Mouse (Mus musculus): ENCODE measurements around the gene Rab3a. TPM values are rescaled to one million over a fixed set of nuclear protein-coding genes. Genes with fewer than 3 reads are reported as not detected.

The Rab3a gene
- polyA plus RNA-seq, 1 experiment from 2014 or later = 21.0 TPM

DNA sequence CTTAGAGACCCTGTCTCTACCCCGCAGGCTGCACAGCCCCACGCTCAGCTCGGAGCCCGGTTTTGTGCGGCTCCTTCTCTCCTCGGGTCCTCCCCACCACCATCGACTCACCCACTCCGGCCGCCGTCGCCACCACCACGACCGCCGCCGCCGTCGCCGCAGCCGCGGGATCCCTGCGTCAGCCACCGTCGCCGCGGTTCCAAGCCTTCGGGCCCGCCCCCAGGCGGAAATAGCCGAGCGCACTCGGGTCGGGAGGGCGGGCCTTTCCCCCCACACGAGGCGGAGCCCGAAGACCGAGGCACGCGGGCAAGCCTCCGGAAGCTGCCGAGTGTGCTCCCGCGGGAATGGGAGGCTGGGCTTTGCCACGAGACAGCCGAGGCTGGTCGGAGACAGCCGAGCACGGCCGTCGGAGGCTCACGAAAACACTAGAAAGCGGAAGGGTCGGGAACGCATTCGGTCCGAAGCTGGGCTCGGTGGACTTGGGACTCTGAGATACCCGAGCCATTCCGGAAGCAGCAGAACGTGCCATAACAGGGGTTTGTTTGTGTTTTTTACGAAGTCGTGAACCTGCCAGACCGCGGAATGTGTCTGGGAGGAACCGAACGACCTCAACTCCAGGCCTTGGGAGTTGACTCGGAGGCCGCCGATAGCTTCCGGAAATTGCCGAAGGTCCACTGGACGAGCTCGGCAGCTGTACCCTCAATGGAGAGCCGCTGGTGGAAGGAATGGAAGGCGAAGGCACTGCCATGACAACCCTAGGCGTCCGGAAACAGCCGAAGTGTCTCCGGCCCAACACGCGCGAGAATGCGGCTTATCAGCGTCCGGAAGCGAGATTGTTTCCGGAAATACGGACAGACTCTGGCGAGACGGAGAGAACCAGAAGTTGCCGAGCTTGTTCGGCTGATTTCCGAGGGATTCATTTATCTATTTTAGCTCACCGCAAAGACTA is 22.3 kb downstream of the Rab3a start, which contains the start of gene Pik3r2:
TSS of gene Pik3r2 (minus strand) at position 218 of the 949 bp plus-strand sequence.
- no peaks in the 10 kb centered on the region for H3K27me3 ChIP-seq
- WGBS = under 1% methylated on average over 94 of the region's 94 CpGs
- peak within 1 kb of the TSS; percentile 92 for H3K4me3 ChIP-seq
- peak within 1 kb of the TSS; percentile 96 for H3K4me2 ChIP-seq
- peaks cover 46% of the 10 kb centered on the region for H3K4me1 ChIP-seq (replicated peaks)
- H3K9me3 ChIP-seq (replicated peaks) = no peaks in the 10 kb centered on the region
- ATAC-seq (replicated peaks; ENCODE audit: insufficient number of reproducible peaks, insufficient read depth, low FRiP score, low read depth) = peak; percentile 91
- peaks cover 36% of the 10 kb centered on the region for H3K36me3 ChIP-seq
- peak within 1 kb of the TSS; percentile 98 for H3K27ac ChIP-seq
- H3K9ac ChIP-seq = peak within 1 kb of the TSS; percentile 100

DNA sequence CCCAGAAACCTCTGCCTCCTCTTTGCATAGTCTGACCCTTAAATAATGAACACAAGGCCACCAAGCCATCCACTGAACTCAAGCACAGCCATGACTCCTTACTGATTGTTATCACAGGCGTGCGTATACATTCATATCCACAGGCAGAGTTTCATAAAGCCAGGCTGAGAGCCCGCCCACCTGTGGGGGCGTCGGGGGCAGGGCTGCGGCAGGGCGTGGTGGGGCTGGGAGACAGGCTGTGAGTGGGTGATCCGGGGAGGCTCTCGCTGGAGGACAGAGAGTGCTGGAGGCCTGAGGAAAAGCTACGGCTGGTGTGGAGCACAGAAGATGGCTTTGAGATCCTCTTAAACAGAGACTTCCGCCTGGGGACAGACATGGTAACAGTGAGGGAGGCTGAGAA is 25.6 kb downstream of the Rab3a start:
- Histone ChIP-seq H3K9ac (no peak overlapping the region), H3K9me3 (replicated peaks) (no peaks in the 10 kb centered on the region), H3K4me1 (replicated peaks) (peaks cover 25% of the 10 kb centered on the region), H3K27ac (no peak overlapping the region), H3K4me3 (no peak overlapping the region), H3K27me3 (no peaks in the 10 kb centered on the region), H3K36me3 (peaks cover 35% of the 10 kb centered on the region), H3K4me2 (no peak overlapping the region)
- 76% methylated on average over 11 of the region's 11 CpGs for WGBS
- ATAC-seq (replicated peaks; ENCODE audit: insufficient number of reproducible peaks, insufficient read depth, low FRiP score, low read depth) = no peak

DNA sequence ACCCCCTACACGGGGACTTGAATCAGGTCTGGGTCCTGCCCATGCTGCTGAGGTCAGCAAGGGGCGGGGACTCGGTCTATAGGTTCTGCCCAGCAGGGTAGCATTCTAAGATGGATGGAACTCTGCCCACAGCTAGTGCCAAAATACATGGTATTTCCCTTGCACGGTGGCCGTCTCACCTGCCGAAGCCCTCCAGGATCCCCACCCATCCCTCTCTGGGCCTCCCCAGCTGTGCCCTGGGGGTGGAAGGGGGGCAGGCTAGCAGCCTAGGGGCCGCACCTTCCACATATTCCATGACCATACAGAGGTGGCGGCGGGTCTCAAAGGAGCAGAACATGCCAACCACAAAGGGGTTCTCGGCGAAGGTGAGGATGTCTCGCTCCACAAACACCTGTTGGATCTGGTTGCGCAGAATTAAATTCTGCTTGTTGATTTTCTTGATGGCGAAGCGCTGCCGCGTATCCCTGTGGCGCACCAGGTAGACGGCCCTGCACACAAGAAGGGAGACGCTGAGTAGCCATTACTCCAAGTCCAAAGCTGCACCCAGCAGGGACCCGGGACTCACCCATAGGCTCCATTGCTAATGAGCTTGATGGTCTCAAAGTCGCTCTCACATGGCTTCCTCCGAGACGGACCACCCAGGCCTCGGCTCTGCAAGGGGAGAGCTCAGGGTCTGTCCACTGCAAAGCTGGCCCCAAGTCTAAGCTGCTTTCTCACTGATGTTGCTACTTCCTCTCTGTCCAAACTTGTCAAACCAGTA is 32.0 kb downstream of the Rab3a start:
- H3K9ac ChIP-seq = no peak overlapping the region
- ATAC-seq (replicated peaks; ENCODE audit: insufficient number of reproducible peaks, insufficient read depth, low FRiP score, low read depth) = no peak
- no peak overlapping the region for H3K27ac ChIP-seq
- H3K4me3 ChIP-seq = no peak overlapping the region
- peaks cover 32% of the 10 kb centered on the region for H3K36me3 ChIP-seq
- no peaks in the 10 kb centered on the region for H3K9me3 ChIP-seq (replicated peaks)
- no peak overlapping the region for H3K4me2 ChIP-seq
- 88% methylated on average over 25 of the region's 25 CpGs for WGBS
- H3K27me3 ChIP-seq = no peaks in the 10 kb centered on the region
- peaks cover 23% of the 10 kb centered on the region for H3K4me1 ChIP-seq (replicated peaks)

DNA sequence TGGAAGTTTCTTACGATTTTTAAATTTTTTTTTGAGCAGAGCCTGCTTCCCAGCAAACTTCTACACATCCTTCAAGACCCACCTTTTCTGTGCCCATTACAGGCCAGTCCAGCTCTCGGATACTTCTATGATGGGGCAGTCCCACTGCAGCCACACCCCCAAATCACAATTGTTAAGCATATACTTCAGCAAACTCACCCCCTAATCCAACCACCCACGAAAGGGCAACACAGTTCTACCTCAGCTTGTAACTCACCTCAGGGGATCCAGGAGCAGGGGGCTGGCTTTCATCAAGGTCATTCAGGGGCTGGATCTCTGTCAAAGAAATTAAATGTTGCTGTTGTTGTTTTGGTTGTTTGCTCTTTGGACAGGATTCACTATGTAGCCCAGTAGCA is 32.6 kb downstream of the Rab3a start:
- no peak overlapping the region for H3K4me3 ChIP-seq
- peaks cover 31% of the 10 kb centered on the region for H3K36me3 ChIP-seq
- WGBS = 93% methylated on average over 3 of the region's 3 CpGs
- H3K27me3 ChIP-seq = no peaks in the 10 kb centered on the region
- H3K9ac ChIP-seq = no peak overlapping the region
- no peak overlapping the region for H3K4me2 ChIP-seq
- ATAC-seq (replicated peaks; ENCODE audit: insufficient number of reproducible peaks, insufficient read depth, low FRiP score, low read depth) = no peak
- peaks cover 28% of the 10 kb centered on the region for H3K4me1 ChIP-seq (replicated peaks)
- H3K9me3 ChIP-seq (replicated peaks) = no peaks in the 10 kb centered on the region
- no peak overlapping the region for H3K27ac ChIP-seq

DNA sequence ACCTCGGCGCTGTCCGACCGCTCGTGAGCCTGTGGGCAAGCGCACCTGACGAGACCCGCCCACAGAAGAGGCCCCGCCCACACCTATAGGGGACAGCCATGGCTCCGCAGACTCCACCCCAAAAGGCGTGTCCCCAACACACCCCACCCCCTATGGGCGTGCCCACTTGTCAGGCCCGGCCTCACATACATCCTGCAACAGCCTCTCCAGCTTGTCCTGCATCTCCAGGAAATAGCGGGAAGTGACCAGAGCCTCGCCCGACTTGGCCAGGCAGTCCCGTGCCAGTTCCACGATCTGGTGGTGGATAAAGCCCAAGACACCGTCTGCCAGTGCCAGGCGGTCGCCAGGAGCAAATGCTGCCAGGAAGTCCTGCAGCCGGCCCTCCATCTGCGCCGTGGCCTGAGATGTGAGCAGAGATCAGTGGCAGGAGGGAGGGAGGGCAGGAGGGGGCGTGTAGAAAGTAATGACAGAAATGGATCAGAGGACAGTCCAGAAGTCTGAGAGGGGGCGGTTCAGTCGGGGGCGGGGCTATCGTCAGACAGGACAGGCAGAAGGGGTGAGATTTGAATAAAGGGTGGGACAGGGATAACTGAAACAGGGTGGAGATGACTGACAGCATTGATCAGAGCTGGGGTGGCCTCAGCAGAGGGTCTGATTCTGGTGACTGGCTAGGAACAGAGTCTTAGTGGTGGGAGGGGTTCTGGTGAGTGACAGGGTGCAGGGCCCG is 33.6 kb downstream of the Rab3a start:
- Histone ChIP-seq H3K27me3 (no peaks in the 10 kb centered on the region), H3K4me2 (peak overlapping the region; percentile 3; the same call in 1 of the 2 replicates), H3K9me3 (replicated peaks) (no peaks in the 10 kb centered on the region), H3K9ac (no peak overlapping the region), H3K36me3 (peaks cover 28% of the 10 kb centered on the region), H3K27ac (no peak overlapping the region), H3K4me1 (replicated peaks) (peaks cover 35% of the 10 kb centered on the region), H3K4me3 (0 out of 2 replicates have a peak overlapping the region, but pooled peaks have one; percentile 5)
- ATAC-seq (replicated peaks; ENCODE audit: insufficient number of reproducible peaks, insufficient read depth, low FRiP score, low read depth) = no peak
- 24% methylated on average over 30 of the region's 30 CpGs for WGBS

DNA sequence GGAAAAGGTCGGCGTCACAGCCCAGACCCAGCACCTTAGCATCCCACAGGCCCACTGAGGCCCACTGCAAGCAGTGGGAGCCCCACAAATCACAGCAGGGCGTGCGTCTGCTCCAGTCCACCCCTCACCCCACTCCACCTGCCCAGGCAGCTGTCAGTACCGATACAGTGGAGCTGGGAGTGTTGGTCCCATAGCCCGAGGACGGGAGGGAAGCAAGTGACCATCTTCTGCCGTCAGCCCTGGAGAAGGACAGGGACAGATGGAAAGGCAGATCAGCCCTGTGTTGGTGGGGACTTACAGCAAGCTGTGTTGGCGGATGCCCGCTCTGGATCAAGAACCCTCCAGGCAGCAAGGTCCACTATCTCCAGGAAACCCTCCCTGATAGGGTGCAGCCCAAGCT is 34.6 kb downstream of the Rab3a start:
- WGBS = 75% methylated on average over 10 of the region's 10 CpGs
- H3K9me3 ChIP-seq (replicated peaks) = no peaks in the 10 kb centered on the region
- H3K27me3 ChIP-seq = peaks cover 5% of the 10 kb centered on the region; the same call in 1 of the 2 replicates
- H3K4me3 ChIP-seq = no peak overlapping the region
- H3K4me2 ChIP-seq = no peak overlapping the region
- H3K9ac ChIP-seq = no peak overlapping the region
- H3K4me1 ChIP-seq (replicated peaks) = peaks cover 35% of the 10 kb centered on the region
- no peak for ATAC-seq (replicated peaks; ENCODE audit: insufficient number of reproducible peaks, insufficient read depth, low FRiP score, low read depth)
- H3K27ac ChIP-seq = no peak overlapping the region
- peaks cover 22% of the 10 kb centered on the region for H3K36me3 ChIP-seq

DNA sequence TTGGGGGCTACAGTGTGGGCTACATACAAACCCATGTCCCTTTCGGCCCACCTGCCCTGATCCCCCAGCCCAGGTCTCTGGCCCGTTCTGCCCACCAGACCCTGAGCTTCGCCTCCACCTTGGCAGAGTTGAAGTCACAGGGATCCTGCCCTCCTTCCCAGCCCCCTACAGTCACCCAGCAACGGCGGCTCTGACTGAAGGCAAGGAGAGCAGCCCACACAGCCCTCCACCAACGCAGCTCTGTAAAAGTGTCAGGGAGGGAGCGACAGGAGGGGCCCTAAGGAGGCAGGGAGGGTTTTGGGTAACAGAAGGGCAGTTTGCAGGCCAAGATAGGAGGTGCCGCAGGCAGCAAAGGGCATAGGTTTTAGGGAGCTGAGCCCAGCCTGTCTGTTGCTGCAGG is 36.4 kb downstream of the Rab3a start:
- H3K27ac ChIP-seq = no peak overlapping the region
- H3K4me1 ChIP-seq (replicated peaks) = peaks cover 35% of the 10 kb centered on the region
- H3K36me3 ChIP-seq = peaks cover 15% of the 10 kb centered on the region
- ATAC-seq (replicated peaks; ENCODE audit: insufficient number of reproducible peaks, insufficient read depth, low FRiP score, low read depth) = no peak
- H3K4me2 ChIP-seq = peak overlapping the region; percentile 88
- 0 out of 2 replicates have a peak overlapping the region, but pooled peaks have one; percentile 6 for H3K9ac ChIP-seq
- no peaks in the 10 kb centered on the region for H3K9me3 ChIP-seq (replicated peaks)
- peaks cover 14% of the 10 kb centered on the region; the same call in 1 of the 2 replicates for H3K27me3 ChIP-seq
- WGBS = 63% methylated on average over 8 of the region's 8 CpGs
- peak overlapping the region; percentile 74; the same call in 1 of the 2 replicates for H3K4me3 ChIP-seq

DNA sequence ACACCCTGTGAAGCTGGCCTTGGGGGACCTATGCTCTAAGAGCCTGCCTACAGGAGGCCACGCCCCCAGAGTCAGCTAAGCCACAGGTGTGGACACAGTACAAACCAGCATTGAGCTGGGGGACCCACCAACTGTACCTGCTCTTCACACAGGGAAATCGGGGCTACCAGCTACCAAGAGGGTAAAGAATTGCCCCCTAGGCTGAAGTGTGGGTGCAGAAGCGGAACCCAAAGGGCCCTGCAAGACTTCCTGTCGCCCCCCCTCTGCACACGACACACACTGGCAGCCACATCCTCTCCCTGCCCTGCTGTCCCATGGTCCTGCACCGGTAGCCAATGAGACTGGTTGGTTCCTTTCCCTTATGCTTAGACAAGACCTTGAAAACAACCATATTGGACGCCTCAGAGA is 36.8 kb downstream of the Rab3a start:
- 68% methylated on average over 7 of the region's 7 CpGs for WGBS
- Histone ChIP-seq H3K4me1 (replicated peaks) (peaks cover 35% of the 10 kb centered on the region), H3K9ac (peak overlapping the region; percentile 85; the same call in 1 of the 2 replicates), H3K4me2 (peak overlapping the region; percentile 88), H3K9me3 (replicated peaks) (no peaks in the 10 kb centered on the region), H3K36me3 (peaks cover 11% of the 10 kb centered on the region), H3K27ac (no peak overlapping the region), H3K4me3 (peak overlapping the region; percentile 74), H3K27me3 (peaks cover 18% of the 10 kb centered on the region; the same call in 1 of the 2 replicates)
- no peak for ATAC-seq (replicated peaks; ENCODE audit: insufficient number of reproducible peaks, insufficient read depth, low FRiP score, low read depth)

DNA sequence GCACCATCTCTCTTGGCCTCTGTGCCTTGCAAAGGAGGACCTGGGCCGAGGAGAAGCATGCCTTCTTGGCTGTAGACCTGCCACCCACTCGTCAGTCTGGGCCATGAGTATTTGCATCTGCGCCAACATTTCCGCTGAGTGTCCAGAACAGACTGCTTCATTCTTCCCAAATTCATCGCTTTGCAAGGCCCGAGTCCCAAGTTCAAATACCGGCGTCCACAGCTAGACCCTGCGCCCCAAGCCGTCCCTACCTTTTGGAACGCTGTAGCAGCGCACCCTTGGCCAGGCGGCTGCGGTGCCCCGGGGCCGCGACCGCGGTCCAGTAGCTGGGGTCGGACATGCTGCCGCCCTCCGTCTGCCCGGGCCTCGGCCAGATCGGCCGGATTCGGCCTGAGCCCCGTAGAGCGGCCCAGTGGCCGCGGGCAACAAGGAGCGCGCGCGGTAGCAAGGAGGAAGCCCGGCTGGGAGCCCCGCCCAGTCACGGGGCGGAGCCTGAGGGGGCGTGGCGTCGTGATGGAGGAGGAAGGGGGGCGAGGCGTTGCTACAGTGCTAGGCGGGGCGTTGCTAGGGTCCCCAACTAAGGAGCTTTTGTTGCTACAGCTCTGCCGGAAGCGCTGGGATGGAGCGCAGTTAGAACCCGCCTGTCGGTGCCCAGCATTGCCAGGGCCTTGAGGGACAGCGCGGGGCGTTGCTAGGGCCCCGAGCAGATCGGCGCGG is 37.7 kb downstream of the Rab3a start:
- Histone ChIP-seq H3K4me3 (peak overlapping the region; percentile 74), H3K9me3 (replicated peaks) (no peaks in the 10 kb centered on the region), H3K27me3 (peaks cover 23% of the 10 kb centered on the region; the same call in 1 of the 2 replicates), H3K9ac (peak overlapping the region; percentile 85), H3K4me1 (replicated peaks) (peaks cover 40% of the 10 kb centered on the region), H3K4me2 (peak overlapping the region; percentile 88), H3K27ac (peak overlapping the region; percentile 64), H3K36me3 (0 out of 2 replicates have a peak, but pooled peaks cover 3% of the 10 kb centered on the region)
- peak; percentile 82 for ATAC-seq (replicated peaks; ENCODE audit: insufficient number of reproducible peaks, insufficient read depth, low FRiP score, low read depth)
- WGBS = 3% methylated on average over 58 of the region's 58 CpGs

DNA sequence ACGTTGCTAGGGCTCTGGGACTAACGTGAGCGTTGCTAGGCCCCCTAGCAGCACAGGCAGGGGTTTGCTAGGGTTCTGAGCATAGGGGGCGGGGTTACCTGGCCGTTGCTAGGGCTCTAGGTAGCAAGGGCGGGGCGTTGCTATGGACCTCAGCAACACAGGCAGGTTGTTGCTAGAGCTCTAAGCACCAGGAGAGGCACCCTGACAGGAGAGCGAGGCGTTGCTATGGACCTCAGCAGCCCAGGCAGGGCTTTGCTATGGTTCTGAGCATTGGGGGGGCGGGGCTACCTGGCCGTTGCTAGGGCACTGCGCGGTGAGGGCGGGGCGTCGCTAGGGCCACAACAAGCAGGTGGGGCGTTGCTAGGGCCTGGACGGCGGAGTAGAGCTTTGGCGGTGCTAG is 38.2 kb downstream of the Rab3a start:
- H3K4me2 ChIP-seq = peak overlapping the region; percentile 88
- no peaks in the 10 kb centered on the region for H3K36me3 ChIP-seq
- H3K27me3 ChIP-seq = peaks cover 25% of the 10 kb centered on the region
- no peaks in the 10 kb centered on the region for H3K9me3 ChIP-seq (replicated peaks)
- H3K9ac ChIP-seq = no peak overlapping the region
- H3K4me3 ChIP-seq = peak overlapping the region; percentile 74
- under 1% methylated on average over 20 of the region's 20 CpGs for WGBS
- H3K27ac ChIP-seq = peak overlapping the region; percentile 41; the same call in 1 of the 2 replicates
- H3K4me1 ChIP-seq (replicated peaks) = peaks cover 44% of the 10 kb centered on the region
- ATAC-seq (replicated peaks; ENCODE audit: insufficient number of reproducible peaks, insufficient read depth, low FRiP score, low read depth) = peak; percentile 21

All from heart, embryonic 15.5 days (tissue).